Mouse (Mus musculus): ENCODE results near the gene Vmn1r128.
"Not testable (repeated sequence)": the region's sequence is repeated elsewhere in the genome, so short reads cannot be mapped to it uniquely, and the experiment has no call there.

Vmn1r128 gene

DNA sequence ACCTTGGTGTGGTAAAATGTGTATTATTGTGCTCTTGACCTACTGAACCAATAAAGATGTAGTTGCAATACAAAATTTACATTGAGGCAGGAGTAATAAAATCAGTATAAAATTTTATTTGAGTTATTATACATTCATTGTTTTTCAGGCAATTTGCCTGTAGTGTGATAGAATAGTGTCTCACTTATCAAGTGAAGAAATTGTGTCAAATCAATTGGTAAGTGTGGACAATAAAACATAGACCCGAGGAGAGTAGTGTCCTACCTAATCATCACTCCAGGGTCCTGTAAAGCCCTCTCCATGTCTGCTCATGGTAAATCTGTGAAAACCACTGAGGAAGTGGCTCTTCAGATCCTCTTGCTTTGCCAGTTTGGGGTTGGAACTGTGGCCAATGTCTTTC lies at the start of gene Vmn1r128:
Vmn1r128 (plus strand) TSS at position 301 of the 400 bp plus-strand sequence.
- not testable (repeated sequence) for DNase-seq

DNA sequence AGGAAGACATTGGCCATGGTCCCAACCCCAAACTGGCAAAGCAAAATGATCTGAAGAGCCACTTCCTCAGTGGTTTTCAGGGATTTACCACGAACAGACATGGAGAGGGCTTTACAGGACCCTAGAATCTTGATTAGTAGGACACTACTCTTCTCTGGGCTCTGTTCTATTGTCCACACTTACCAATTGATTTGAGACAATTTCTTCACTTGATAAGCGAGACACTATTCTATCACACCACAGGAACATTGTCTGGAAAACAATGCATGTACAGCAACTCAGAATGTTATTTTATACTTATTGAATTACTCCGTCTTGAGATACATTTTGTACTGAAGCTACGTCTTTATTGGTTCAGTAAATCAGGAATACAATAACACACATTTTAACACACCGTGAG lies 47.8 kb upstream of the Vmn1r128 start, which contains the start of gene Vmn1r126:
Vmn1r126 (minus strand) TSS at position 101 of the 400 bp plus-strand sequence.
- DNase-seq = not testable (repeated sequence)

DNA sequence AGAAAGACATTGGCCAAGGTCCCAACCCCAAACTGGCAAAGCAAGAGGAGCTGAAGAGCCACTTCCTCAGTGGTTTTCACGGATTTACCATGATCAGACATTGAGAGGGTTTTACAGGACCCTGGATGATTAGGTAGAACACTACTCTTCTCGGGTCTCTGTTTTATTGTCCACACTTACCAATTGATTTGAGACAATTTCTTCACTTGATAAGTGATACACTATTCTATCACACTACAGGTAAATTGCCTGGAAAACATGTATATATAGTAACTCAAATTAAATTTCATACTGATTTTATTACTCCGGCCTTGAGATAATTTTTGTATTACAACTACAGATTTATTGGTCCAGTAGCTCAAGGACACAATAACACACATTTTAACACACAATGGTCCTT lies 29.4 kb upstream of the Vmn1r128 start, which contains the start of gene Vmn1r127:
Vmn1r127 (minus strand) TSS at position 101 of the 400 bp plus-strand sequence.
- not testable (repeated sequence) for DNase-seq

DNA sequence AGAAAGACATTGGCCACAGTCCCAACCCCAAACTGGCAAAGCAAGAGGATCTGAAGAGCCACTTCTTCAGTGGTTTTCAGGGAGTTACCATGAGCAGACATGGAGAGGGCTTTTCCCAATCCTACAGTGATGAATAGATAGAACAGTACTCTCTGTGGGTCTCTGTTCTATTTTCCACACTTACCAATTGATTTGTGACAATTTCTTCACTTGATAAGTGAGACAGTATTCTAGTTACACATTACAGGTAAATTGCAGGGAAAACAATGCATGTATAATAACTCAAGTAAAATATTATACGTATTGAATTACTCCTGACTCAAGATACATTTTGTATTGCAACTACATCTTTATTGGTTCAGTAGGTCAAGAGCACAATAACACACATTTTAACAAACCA lies 12.0 kb downstream of the Vmn1r128 start, which contains the start of gene Vmn1r129:
Vmn1r129 (minus strand) TSS at position 101 of the 400 bp plus-strand sequence.
- not testable (repeated sequence) for DNase-seq

All from B cell, adult 2 months (primary cell).